Mouse (Mus musculus) liver, adult 2 months (tissue): ENCODE measurements around the gene Pom121l2. TPM values are rescaled to one million over a fixed set of nuclear protein-coding genes. Genes with fewer than 3 reads are reported as not detected.

ENCODE experiments used
- DNase-seq: peaks from one replicate; pipeline ENCODE4 v3.0.0-alpha.2; 2011; ENCODE audit warnings: low read depth, low spot score; ENCODE audit errors: extremely low read depth
- H3K27ac ChIP-seq: fragments of 200-500 bp; replicated peaks from 2 replicates; pipeline ENCODE4 v1.5.1; 2012; ENCODE audit warnings: low read depth, mild to moderate bottlenecking, control low read depth, inconsistent platforms, low read length; ENCODE audit not compliant: insufficient read depth
- H3K27me3 ChIP-seq: fragments of 200-500 bp; 2 replicates; pipeline ENCODE4 v1.6.1; 2012; ENCODE audit warnings: mild to moderate bottlenecking, moderate library complexity, low read length, inconsistent platforms; ENCODE audit not compliant: control insufficient read depth, insufficient read depth
- H3K36me3 ChIP-seq: fragments of 200-500 bp; 2 replicates; pipeline ENCODE4 v1.6.1; 2012; ENCODE audit warnings: low read length, inconsistent platforms; ENCODE audit not compliant: control insufficient read depth, insufficient read depth
- H3K4me1 ChIP-seq: fragments of 200-500 bp; 2 replicates; pipeline ENCODE4 v1.6.1; 2011; ENCODE audit warnings: low read length; ENCODE audit not compliant: control insufficient read depth, insufficient read depth
- H3K4me3 ChIP-seq: fragments of 200-500 bp; 2 replicates; pipeline ENCODE4 v1.5.1; 2011; ENCODE audit warnings: low read depth, mild to moderate bottlenecking, control low read depth, low read length, moderate library complexity; ENCODE audit not compliant: insufficient read depth
- H3K79me2 ChIP-seq: fragments of 200-500 bp; 2 replicates; pipeline ENCODE4 v1.6.1; 2012; ENCODE audit warnings: inconsistent platforms, mild to moderate bottlenecking, low read length, moderate library complexity; ENCODE audit not compliant: control insufficient read depth, insufficient read depth
- H3K9ac ChIP-seq: fragments of 200-500 bp; 2 replicates; pipeline ENCODE4 v1.6.1; 2012; ENCODE audit warnings: low read depth, mild to moderate bottlenecking, control low read depth, inconsistent platforms, low read length
- CTCF ChIP-seq: fragments of 200-500 bp; IDR thresholded peaks from 2 replicates; pipeline ENCODE4 v1.5.1; 2011; ENCODE audit warnings: low read depth, low read length, control low read depth
- POLR2A ChIP-seq: fragments of 200-500 bp; IDR thresholded peaks from 2 replicates; pipeline ENCODE4 v1.6.1; 2011; ENCODE audit warnings: low read length, control low read depth; ENCODE audit not compliant: insufficient read depth; ENCODE audit errors: extremely low read depth
- WGBS: fragments of 180-500 bp; shearing (Covaris S2); methylation state at CpG from one replicate; pipeline ENCODE4 v1.1.7; 2018; 5-methylcytosine and 5-hydroxymethylcytosine counted together
- polyA plus RNA-seq: library from polyadenylated mRNA; depleted of rRNA; stranded (reverse); fragments of >200 nt; gene quantifications from 2 replicates; pipeline ENCODE4 v1.2.3, GENCODE M21; 2012
- total RNA-seq: library from RNA; depleted of rRNA; stranded (reverse); fragments of >200 nt; gene quantifications from 2 replicates; pipeline ENCODE4 v1.2.3, GENCODE M21; 2014

Pom121l2 gene
- total and polyA plus RNA-seq, 2 experiments: not detected

DNA sequence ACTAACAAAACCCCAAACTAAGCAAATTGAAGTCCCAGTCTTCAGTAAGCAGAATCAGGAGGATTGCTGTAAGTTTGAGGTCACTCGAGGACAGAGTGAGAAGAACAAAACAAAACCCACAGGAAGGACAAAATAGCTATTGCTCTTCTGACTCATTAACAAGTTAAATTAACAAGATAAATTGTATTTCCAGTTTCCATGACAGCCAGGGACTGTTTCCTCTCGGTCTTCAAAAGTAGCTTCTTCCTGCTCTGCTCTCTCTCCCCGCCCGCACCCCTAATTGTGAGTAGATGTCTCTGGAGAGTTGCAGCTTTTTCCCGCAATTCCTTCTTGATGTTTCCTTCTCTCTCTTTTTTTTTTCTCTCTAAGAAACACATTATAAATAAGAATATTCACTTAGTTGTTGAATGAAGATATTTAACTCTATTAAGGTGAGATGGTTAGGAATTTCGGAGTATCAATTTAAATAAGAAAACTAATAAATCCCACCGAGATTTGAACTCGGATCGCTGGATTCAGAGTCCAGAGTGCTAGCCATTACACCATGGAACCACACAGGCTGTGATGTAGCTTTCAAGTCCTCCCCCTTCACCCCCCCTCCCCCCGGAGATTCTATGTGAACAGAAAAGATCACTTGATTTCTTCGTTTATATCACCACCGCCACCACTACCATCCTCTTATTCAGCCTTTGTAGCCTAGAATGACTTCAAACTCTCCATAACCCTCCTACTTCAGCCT is 15.3 kb downstream of the Pom121l2 start:
- 7% methylated on average over 12 of the region's 12 CpGs for WGBS
- H3K4me3 ChIP-seq: no peak overlapping the region
- H3K9ac ChIP-seq: no peak overlapping the region
- H3K36me3 ChIP-seq: no peaks in the 10 kb centered on the region
- H3K27me3 ChIP-seq: peaks cover 17% of the 10 kb centered on the region; the same call in 1 of the 2 replicates
- no peaks in the 10 kb centered on the region for H3K79me2 ChIP-seq
- DNase-seq: no peak
- H3K4me1 ChIP-seq: no peaks in the 10 kb centered on the region
- no peak overlapping the region for H3K27ac ChIP-seq
- TF ChIP-seq POLR2A (no peak), CTCF (no peak)

DNA sequence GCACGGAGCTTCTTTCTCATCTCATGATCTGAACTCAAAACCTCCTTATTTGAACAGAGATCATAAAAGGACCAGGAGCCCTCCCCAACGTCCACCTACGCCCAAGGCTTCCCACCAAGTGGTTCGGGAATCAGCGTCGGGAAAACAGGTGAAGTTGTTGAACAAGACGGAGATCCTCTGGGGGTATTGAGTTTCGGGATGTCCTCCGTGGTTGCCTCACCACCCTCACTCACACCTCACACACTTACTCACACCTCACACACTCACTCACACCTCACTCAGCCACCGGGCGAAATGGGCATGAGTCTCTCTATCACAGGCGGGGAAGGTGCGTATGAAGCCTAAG is 15.8 kb downstream of the Pom121l2 start:
- Histone ChIP-seq H3K4me1 (no peaks in the 10 kb centered on the region), H3K79me2 (no peaks in the 10 kb centered on the region), H3K27ac (no peak overlapping the region), H3K36me3 (no peaks in the 10 kb centered on the region), H3K27me3 (peaks cover 17% of the 10 kb centered on the region; the same call in 1 of the 2 replicates), H3K9ac (no peak overlapping the region), H3K4me3 (no peak overlapping the region)
- WGBS: 8% methylated on average over 13 of the region's 13 CpGs
- TF ChIP-seq CTCF: no peak
- no peak for TF ChIP-seq POLR2A
- no peak for DNase-seq

DNA sequence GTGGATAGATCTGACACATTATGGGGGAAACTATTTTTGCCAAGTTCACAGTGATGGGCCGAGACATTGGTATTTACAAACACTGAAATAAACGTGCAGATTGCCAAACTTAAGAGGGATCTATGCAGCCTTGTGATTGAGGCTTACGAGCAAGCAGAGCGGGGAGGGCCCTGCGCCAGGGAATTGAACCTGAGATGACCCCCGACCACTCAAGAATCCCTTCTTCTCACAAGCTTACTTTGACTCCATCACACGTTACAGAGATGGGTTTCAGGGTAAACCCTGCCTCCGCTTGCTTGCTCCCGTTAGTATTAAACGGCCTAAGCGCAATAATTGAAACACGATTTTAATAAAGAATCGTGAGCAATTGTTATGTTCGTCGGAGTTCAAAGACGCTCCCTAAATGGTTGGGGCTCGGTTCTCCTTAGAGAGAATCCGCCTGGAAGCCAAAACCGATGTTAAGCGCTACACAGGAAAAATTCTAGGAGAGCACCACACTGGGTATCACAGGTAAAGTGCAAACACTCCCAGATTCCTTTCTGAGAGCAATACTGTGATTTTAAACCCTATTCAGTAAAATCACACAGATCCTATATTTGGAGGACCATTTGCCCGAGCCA is 16.3 kb downstream of the Pom121l2 start:
- Histone ChIP-seq H3K9ac (no peak overlapping the region), H3K4me1 (no peaks in the 10 kb centered on the region), H3K4me3 (no peak overlapping the region), H3K27me3 (peaks cover 17% of the 10 kb centered on the region; the same call in 1 of the 2 replicates), H3K36me3 (no peaks in the 10 kb centered on the region), H3K27ac (no peak overlapping the region), H3K79me2 (no peaks in the 10 kb centered on the region)
- 8% methylated on average over 21 of the region's 21 CpGs for WGBS
- TF ChIP-seq POLR2A (no peak), CTCF (no peak)
- no peak for DNase-seq

DNA sequence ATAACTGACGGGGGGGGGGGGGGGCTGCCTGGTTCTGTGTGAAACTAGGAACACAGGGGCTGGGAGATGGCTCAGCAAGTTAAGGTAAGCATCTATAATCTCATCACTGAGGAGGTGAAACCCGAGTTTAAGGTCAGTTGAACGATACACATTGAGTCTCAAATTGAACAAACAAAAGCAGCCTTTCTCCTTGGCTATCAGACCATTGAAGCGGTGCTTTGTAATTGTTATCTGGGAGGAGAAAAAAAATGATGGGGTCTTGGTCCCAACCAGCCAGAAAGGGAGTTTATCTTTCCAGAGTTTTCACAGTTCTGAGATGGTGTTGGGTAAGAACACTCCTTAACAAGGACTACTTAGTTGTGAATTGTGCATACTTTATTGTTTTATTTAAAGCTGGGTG is 16.8 kb downstream of the Pom121l2 start:
- Histone ChIP-seq H3K27me3 (peaks cover 17% of the 10 kb centered on the region; the same call in 1 of the 2 replicates), H3K9ac (no peak overlapping the region), H3K27ac (no peak overlapping the region), H3K4me3 (no peak overlapping the region), H3K79me2 (no peaks in the 10 kb centered on the region), H3K4me1 (no peaks in the 10 kb centered on the region), H3K36me3 (no peaks in the 10 kb centered on the region)
- TF ChIP-seq POLR2A (no peak), CTCF (no peak)
- 12% methylated on average over 4 of the region's 4 CpGs for WGBS
- DNase-seq: no peak

DNA sequence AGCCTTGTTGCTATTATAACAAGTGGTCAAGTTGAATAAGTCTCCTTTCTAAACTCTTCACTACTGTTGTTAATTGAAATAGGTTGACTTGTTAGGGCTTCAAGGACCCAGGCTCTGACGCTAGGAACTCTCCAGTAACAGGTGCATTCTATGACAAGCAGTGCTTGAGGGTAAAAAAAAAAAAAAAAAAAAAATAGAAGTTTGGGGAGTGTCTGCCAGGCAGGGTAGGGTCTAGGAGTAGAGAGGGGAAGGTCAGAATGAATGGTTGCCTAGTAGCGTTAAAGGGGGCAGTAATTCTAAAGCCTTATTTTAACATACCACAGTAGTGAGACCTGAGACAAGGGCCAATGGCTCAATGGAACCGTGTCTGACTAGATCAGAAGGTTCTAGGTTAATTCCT is 17.4 kb downstream of the Pom121l2 start:
- Histone ChIP-seq H3K9ac (no peak overlapping the region), H3K27me3 (peaks cover 20% of the 10 kb centered on the region; the same call in 1 of the 2 replicates)

DNA sequence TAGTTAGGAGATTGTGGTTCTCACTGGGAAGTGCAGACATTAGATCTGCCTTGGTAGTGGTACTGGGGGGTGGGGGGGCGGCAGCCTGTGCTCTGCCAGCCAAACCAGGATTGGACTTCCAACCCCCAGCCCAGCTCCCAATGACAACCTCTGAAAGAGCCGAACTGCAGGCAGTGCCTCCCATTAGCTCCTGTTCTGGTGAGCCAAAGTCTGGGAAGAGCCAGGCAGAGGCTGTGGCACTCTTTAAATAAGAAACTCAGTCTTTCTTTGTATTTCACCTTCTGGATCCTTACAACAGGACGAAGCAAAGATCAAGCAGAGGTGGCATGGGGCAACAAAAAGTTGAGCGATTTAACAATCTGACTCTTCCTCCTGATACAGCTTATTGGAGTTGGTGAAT is 18.2 kb downstream of the Pom121l2 start:
- Histone ChIP-seq H3K9ac (no peak overlapping the region), H3K27ac (no peak overlapping the region), H3K79me2 (no peaks in the 10 kb centered on the region), H3K4me3 (no peak overlapping the region), H3K4me1 (no peaks in the 10 kb centered on the region), H3K36me3 (no peaks in the 10 kb centered on the region), H3K27me3 (peaks cover 20% of the 10 kb centered on the region; the same call in 1 of the 2 replicates)
- DNase-seq: no peak
- WGBS: 54% methylated on average over 4 of the region's 4 CpGs
- TF ChIP-seq CTCF (no peak), POLR2A (no peak)

More for the DNA sequence above, 17.4 kb downstream of the Pom121l2 start:
- DNase-seq: no peak
- TF ChIP-seq POLR2A (no peak), CTCF (no peak)
- H3K4me3 ChIP-seq: no peak overlapping the region
- no peak overlapping the region for H3K27ac ChIP-seq
- no peaks in the 10 kb centered on the region for H3K36me3 ChIP-seq
- 57% methylated on average over 3 of the region's 3 CpGs for WGBS
- H3K79me2 ChIP-seq: no peaks in the 10 kb centered on the region
- H3K4me1 ChIP-seq: no peaks in the 10 kb centered on the region
